Mouse (Mus musculus): ENCODE data around the gene Dennd1a.

GRCm38 (mm10) chr2:38192007-38192406 lies 95.2 kb downstream of the Dennd1a start:
- TF ChIP-seq POLR2A (IDR thresholded peaks at IDR 0.05; ENCODE audit: extremely low read depth, insufficient read depth, low read length) (no peak), CTCF (IDR thresholded peaks at IDR 0.05; ENCODE audit: low read depth, low read length) (no peak)

Data from liver, adult 2 months (tissue).